Mouse (Mus musculus) kidney, postnatal 0 days (tissue): ENCODE data around the gene Kcnmb1. TPM values are rescaled to one million over a fixed set of nuclear protein-coding genes. Genes with fewer than 3 reads are reported as not detected.

Experiments used
- ATAC-seq: fragments of 200-750 bp; cut with Nextera tagmentation; replicated peaks from 2 replicates; pipeline ENCODE4 v1.8.0; 2017; ENCODE audit warnings: low read depth, moderate number of reproducible peaks, moderate TSS enrichment, moderate library complexity; ENCODE audit not compliant: low FRiP score
- DNase-seq: peaks from one replicate; pipeline ENCODE4 v3.0.0-alpha.2; 2016; ENCODE audit warnings: low spot score
- H3K27ac ChIP-seq: fragments of 300-500 bp; sonication (generic); 2 replicates; pipeline ENCODE4 v1.5.1; 2014; ENCODE audit warnings: mild to moderate bottlenecking
- H3K27me3 ChIP-seq: fragments of 300-500 bp; sonication (generic); 2 replicates; pipeline ENCODE4 v1.6.1; 2014; ENCODE audit warnings: low read length, mixed read lengths; ENCODE audit not compliant: insufficient read depth
- H3K36me3 ChIP-seq: fragments of 300-500 bp; sonication (generic); 2 replicates; pipeline ENCODE4 v1.6.1; 2014; ENCODE audit warnings: low read length, mixed read lengths; ENCODE audit not compliant: insufficient read depth
- H3K4me1 ChIP-seq: fragments of 300-500 bp; sonication (generic); replicated peaks from 2 replicates; pipeline ENCODE4 v1.6.1; 2014; ENCODE audit warnings: antibody characterized with exemption, low read length, mixed read lengths; ENCODE audit not compliant: insufficient read depth
- H3K4me2 ChIP-seq: fragments of 300-500 bp; sonication (generic); 2 replicates; pipeline ENCODE4 v1.6.1; 2014; ENCODE audit warnings: mild to moderate bottlenecking, low read length, moderate library complexity, mixed read lengths
- H3K4me3 ChIP-seq: fragments of 300-500 bp; sonication (generic); replicated peaks from 2 replicates; pipeline ENCODE4 v1.5.1; 2014; ENCODE audit warnings: low read depth, low read length
- H3K9ac ChIP-seq: fragments of 300-500 bp; sonication (generic); 2 replicates; pipeline ENCODE4 v1.6.1; 2014; ENCODE audit warnings: low read depth, low read length
- H3K9me3 ChIP-seq: fragments of 300-500 bp; sonication (generic); replicated peaks from 2 replicates; pipeline ENCODE4 v1.6.1; 2016; ENCODE audit warnings: low read length, inconsistent platforms, mixed read lengths
- CTCF ChIP-seq: IDR thresholded peaks from 2 replicates; pipeline ENCODE4 v1.5.1; 2016; ENCODE audit warnings: antibody characterized with exemption, low read depth, mild to moderate bottlenecking, moderate library complexity
- WGBS: fragments of 180-500 bp; shearing (Covaris S2); extraction: QIAGEN DNeasy Blood & Tissue Kit; methylation state at CpG from one replicate; pipeline ENCODE4 v1.1.7; 2014; 5-methylcytosine and 5-hydroxymethylcytosine counted together
- polyA plus RNA-seq: library from polyadenylated mRNA; unstranded; fragments of >200 nt; fragmentation: Nextera tagmentation; extraction: Ambion mirVana; gene quantifications from 2 replicates; pipeline ENCODE4 v1.2.1, GENCODE M21; 2015

The Kcnmb1 gene
- polyA plus RNA-seq, 1 experiment from 2014 or later: 0.54 TPM

DNA sequence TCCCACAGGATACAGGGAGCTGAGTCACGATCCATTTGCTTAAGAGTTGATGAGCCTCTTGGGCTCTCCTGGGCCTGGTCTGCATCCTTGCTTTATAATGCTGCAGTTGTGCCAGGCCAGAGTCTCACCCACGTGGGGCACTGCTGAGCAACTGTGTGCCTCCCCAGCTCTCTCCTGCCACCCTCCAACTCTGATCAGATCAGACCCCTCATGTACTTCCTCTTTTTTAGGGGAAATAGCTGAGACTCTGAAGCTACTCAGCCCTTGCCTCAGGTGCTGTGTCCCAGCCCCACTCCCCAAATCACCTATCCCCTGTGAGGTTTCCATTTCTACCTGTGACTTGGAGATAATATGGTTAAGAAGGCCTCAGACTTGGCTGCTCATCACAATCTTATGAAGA, 2.6 kb downstream of the Kcnmb1 start:
- H3K4me2 ChIP-seq: no peak overlapping the region
- 54% methylated on average over 2 of the region's 2 CpGs for WGBS
- H3K27ac ChIP-seq: no peak overlapping the region
- no peaks in the 10 kb centered on the region for H3K27me3 ChIP-seq
- no peaks in the 10 kb centered on the region for H3K4me1 ChIP-seq
- ATAC-seq: no peak
- H3K36me3 ChIP-seq: no peaks in the 10 kb centered on the region
- no peak for DNase-seq
- H3K4me3 ChIP-seq: no peak overlapping the region
- H3K9me3 ChIP-seq: no peaks in the 10 kb centered on the region
- H3K9ac ChIP-seq: no peak overlapping the region
- TF ChIP-seq CTCF: no peak

- no peak for ATAC-seq
- WGBS: 80% methylated on average over 4 of the region's 4 CpGs
- no peak for TF ChIP-seq CTCF
Measured at GRCm38 (mm10) chr11:33967708-33968107, 4.9 kb downstream of the Kcnmb1 start.

GRCm38 (mm10) chr11:33969199-33969598, 6.4 kb downstream of the Kcnmb1 start:
- no peak for ATAC-seq
- no peak for DNase-seq
- WGBS: 72% methylated on average over 3 of the region's 3 CpGs

More at GRCm38 (mm10) chr11:33967708-33968107, 4.9 kb downstream of the Kcnmb1 start:
- Histone ChIP-seq H3K36me3 (no peaks in the 10 kb centered on the region), H3K4me3 (no peak overlapping the region), H3K9ac (no peak overlapping the region), H3K27me3 (no peaks in the 10 kb centered on the region), H3K4me1 (no peaks in the 10 kb centered on the region), H3K4me2 (no peak overlapping the region), H3K27ac (no peak overlapping the region), H3K9me3 (no peaks in the 10 kb centered on the region)
- DNase-seq: no peak

GRCm38 (mm10) chr11:33972114-33972513, 9.3 kb downstream of the Kcnmb1 start:
- H3K9me3 ChIP-seq: no peaks in the 10 kb centered on the region
- H3K4me1 ChIP-seq: no peaks in the 10 kb centered on the region
- no peak for TF ChIP-seq CTCF
- DNase-seq: no peak
- WGBS: 70% methylated on average over 7 of the region's 7 CpGs
- no peak overlapping the region for H3K9ac ChIP-seq
- no peaks in the 10 kb centered on the region for H3K36me3 ChIP-seq
- no peaks in the 10 kb centered on the region for H3K27me3 ChIP-seq
- ATAC-seq: no peak
- H3K4me3 ChIP-seq: no peak overlapping the region
- no peak overlapping the region for H3K27ac ChIP-seq
- H3K4me2 ChIP-seq: no peak overlapping the region

More at GRCm38 (mm10) chr11:33969199-33969598, 6.4 kb downstream of the Kcnmb1 start:
- no peak overlapping the region for H3K4me2 ChIP-seq
- no peak overlapping the region for H3K9ac ChIP-seq
- no peaks in the 10 kb centered on the region for H3K27me3 ChIP-seq
- no peaks in the 10 kb centered on the region for H3K36me3 ChIP-seq
- no peak for TF ChIP-seq CTCF
- no peaks in the 10 kb centered on the region for H3K4me1 ChIP-seq
- no peak overlapping the region for H3K4me3 ChIP-seq
- no peak overlapping the region for H3K27ac ChIP-seq
- H3K9me3 ChIP-seq: no peaks in the 10 kb centered on the region

DNA sequence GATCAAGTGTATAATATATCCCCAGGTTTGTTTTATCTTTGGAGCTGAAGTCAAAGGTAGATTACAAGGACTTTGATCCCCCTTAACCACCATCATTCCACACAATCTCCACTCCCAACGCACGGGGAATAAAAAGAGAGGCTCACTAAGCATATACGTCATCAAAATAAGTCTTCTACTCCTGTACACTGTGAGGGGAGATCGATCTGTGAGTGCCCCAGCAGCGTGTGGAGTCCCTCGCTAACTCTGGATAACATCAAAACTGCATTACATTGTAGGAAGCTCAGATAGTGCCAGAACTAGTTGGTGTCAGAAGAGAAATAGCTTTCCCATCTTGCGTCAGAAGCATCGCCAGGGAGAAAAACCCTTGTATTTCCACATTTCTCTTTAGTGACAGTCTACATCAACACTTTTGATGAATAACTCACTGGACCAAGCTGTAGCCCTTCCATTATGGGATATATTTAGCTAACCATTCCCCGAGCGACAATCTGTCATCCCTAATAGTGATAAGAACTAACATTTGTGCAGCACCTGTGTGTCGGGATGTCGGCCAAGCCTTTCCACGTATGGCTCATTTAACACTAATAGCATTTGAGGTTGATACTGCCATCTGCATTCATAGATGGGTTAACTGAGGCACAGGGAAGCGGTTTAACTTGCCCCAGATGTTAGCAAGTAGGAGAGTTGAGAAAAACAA, 11.7 kb downstream of the Kcnmb1 start:
- Histone ChIP-seq H3K9me3 (no peaks in the 10 kb centered on the region), H3K4me2 (no peak overlapping the region), H3K4me1 (no peaks in the 10 kb centered on the region), H3K27me3 (no peaks in the 10 kb centered on the region), H3K9ac (no peak overlapping the region), H3K27ac (no peak overlapping the region), H3K36me3 (no peaks in the 10 kb centered on the region), H3K4me3 (no peak overlapping the region)
- no peak for DNase-seq
- 75% methylated on average over 14 of the region's 14 CpGs for WGBS
- no peak for ATAC-seq
- no peak for TF ChIP-seq CTCF

DNA sequence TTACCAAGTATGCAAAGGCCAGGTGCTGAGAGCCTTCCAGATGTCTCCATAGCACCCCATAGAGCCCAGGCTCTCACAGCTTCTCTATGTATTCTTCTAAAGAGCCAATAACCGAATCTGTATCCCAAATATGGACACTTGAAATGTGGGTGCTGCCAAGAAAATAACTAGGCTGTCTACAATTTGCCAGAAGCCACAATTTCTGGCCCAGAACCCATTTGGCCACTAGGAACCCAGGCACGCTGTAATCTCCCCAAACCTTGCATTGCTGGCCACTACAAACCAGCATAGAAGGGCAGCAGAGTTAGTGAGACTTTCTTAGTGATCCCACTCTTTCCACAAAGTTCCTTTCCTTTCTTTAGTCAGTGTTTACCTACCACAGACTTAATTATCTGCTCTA, 12.3 kb downstream of the Kcnmb1 start:
- DNase-seq (no peak), ATAC-seq (no peak)
- no peak for TF ChIP-seq CTCF
- H3K4me2 ChIP-seq: no peak overlapping the region
- H3K27ac ChIP-seq: no peak overlapping the region
- no peaks in the 10 kb centered on the region for H3K4me1 ChIP-seq
- no peaks in the 10 kb centered on the region for H3K36me3 ChIP-seq
- no peaks in the 10 kb centered on the region for H3K27me3 ChIP-seq
- 84% methylated on average over 2 of the region's 2 CpGs for WGBS
- H3K9me3 ChIP-seq: no peaks in the 10 kb centered on the region
- H3K4me3 ChIP-seq: no peak overlapping the region
- H3K9ac ChIP-seq: no peak overlapping the region

DNA sequence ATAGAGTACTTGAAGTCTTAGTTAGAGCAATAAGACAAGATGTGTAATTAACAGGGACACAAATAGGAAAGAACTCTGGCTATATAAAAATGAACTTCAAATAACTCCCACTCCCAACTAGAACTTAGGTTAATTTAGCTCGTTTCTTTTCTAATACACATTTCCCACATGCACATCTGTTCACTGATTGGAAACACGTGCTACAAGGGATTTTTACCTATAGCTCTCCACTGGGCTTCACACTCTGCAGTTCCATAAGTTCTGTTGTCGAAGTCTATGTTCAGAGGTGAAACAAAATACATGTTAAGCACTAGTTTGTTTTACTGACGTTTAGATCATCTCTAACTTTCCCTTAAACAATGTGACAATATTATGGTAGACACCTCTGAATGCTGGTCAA, 17.3 kb downstream of the Kcnmb1 start:
- H3K9me3 ChIP-seq: no peaks in the 10 kb centered on the region
- no peak for ATAC-seq
- H3K9ac ChIP-seq: no peak overlapping the region
- DNase-seq: no peak
- H3K4me1 ChIP-seq: no peaks in the 10 kb centered on the region
- H3K27ac ChIP-seq: no peak overlapping the region
- TF ChIP-seq CTCF: no peak
- H3K4me3 ChIP-seq: no peak overlapping the region
- H3K4me2 ChIP-seq: no peak overlapping the region
- H3K36me3 ChIP-seq: no peaks in the 10 kb centered on the region
- H3K27me3 ChIP-seq: no peaks in the 10 kb centered on the region
- 76% methylated on average over 4 of the region's 4 CpGs for WGBS
